Mouse (Mus musculus): Measurements from ENCODE around the gene Nos2. TPM values are rescaled to one million over a fixed set of nuclear protein-coding genes. Genes with fewer than 3 reads are reported as not detected.

The Nos2 gene
- polyA plus RNA-seq, 1 experiment from 2014 or later = 0.92 TPM

GRCm38 (mm10) chr11:78973381-78974150, 53.0 kb downstream of the Nos2 start:
- Histone ChIP-seq H3K36me3 (ENCODE audit: insufficient read depth, low read length) (peaks cover 3% of the 10 kb centered on the region; the same call in 1 of the 2 replicates), H3K4me3 (replicated peaks; ENCODE audit: low read depth, low read length) (no peak overlapping the region), H3K9me3 (replicated peaks; ENCODE audit: low read length) (no peaks in the 10 kb centered on the region), H3K27me3 (ENCODE audit: insufficient read depth, low read length) (no peaks in the 10 kb centered on the region), H3K9ac (ENCODE audit: low read depth, low read length) (no peak overlapping the region), H3K4me1 (replicated peaks; ENCODE audit: insufficient read depth, low read length) (no peaks in the 10 kb centered on the region), H3K27ac (no peak overlapping the region), H3K4me2 (ENCODE audit: low read length) (no peak overlapping the region)
- ATAC-seq (replicated peaks; ENCODE audit: low FRiP score, low read depth) = no peak
- no peak for TF ChIP-seq CTCF (IDR thresholded peaks at IDR 0.05; ENCODE audit: low read depth)
- DNase-seq (ENCODE audit: low spot score) = peak; percentile 63
- 64% methylated on average over 17 of the region's 17 CpGs for WGBS

- Histone ChIP-seq H3K4me3 (replicated peaks; ENCODE audit: low read depth, low read length) (no peak overlapping the region), H3K9ac (ENCODE audit: low read depth, low read length) (no peak overlapping the region), H3K36me3 (ENCODE audit: insufficient read depth, low read length) (no peaks in the 10 kb centered on the region; the same call in 1 of the 2 replicates), H3K9me3 (replicated peaks; ENCODE audit: low read length) (no peaks in the 10 kb centered on the region), H3K4me1 (replicated peaks; ENCODE audit: insufficient read depth, low read length) (no peaks in the 10 kb centered on the region), H3K27me3 (ENCODE audit: insufficient read depth, low read length) (no peaks in the 10 kb centered on the region), H3K4me2 (ENCODE audit: low read length) (no peak overlapping the region), H3K27ac (no peak overlapping the region)
- no peak for DNase-seq (ENCODE audit: low spot score)
- 86% methylated on average over 8 of the region's 8 CpGs for WGBS
- no peak for ATAC-seq (replicated peaks; ENCODE audit: low FRiP score, low read depth)
- no peak for TF ChIP-seq CTCF (IDR thresholded peaks at IDR 0.05; ENCODE audit: low read depth)
These were observed 56.3 kb downstream of the Nos2 start for GRCm38 (mm10) chr11:78976731-78977510.

- Histone ChIP-seq H3K9ac (ENCODE audit: low read depth, low read length) (no peak overlapping the region), H3K4me1 (replicated peaks; ENCODE audit: insufficient read depth, low read length) (no peaks in the 10 kb centered on the region), H3K4me2 (ENCODE audit: low read length) (no peak overlapping the region), H3K4me3 (replicated peaks; ENCODE audit: low read depth, low read length) (no peak overlapping the region), H3K9me3 (replicated peaks; ENCODE audit: low read length) (no peaks in the 10 kb centered on the region), H3K36me3 (ENCODE audit: insufficient read depth, low read length) (no peaks in the 10 kb centered on the region; the same call in 1 of the 2 replicates), H3K27ac (no peak overlapping the region), H3K27me3 (ENCODE audit: insufficient read depth, low read length) (no peaks in the 10 kb centered on the region)
- DNase-seq (ENCODE audit: low spot score) (no peak), ATAC-seq (replicated peaks; ENCODE audit: low FRiP score, low read depth) (no peak)
- TF ChIP-seq CTCF (IDR thresholded peaks at IDR 0.05; ENCODE audit: low read depth) = no peak
- WGBS = 85% methylated on average over 12 of the region's 12 CpGs
These were observed 57.8 kb downstream of the Nos2 start for GRCm38 (mm10) chr11:78978176-78979019.

- no peaks in the 10 kb centered on the region for H3K4me1 ChIP-seq (replicated peaks; ENCODE audit: insufficient read depth, low read length)
- H3K9me3 ChIP-seq (replicated peaks; ENCODE audit: low read length) = no peaks in the 10 kb centered on the region
- H3K27ac ChIP-seq = no peak overlapping the region
- WGBS = 73% methylated on average over 4 of the region's 4 CpGs
- H3K27me3 ChIP-seq (ENCODE audit: insufficient read depth, low read length) = no peaks in the 10 kb centered on the region
- TF ChIP-seq CTCF (IDR thresholded peaks at IDR 0.05; ENCODE audit: low read depth) = no peak
- no peak for ATAC-seq (replicated peaks; ENCODE audit: low FRiP score, low read depth)
- H3K36me3 ChIP-seq (ENCODE audit: insufficient read depth, low read length) = no peaks in the 10 kb centered on the region; the same call in 1 of the 2 replicates
- 0 out of 2 replicates have a peak overlapping the region, but pooled peaks have one; percentile 2 for H3K9ac ChIP-seq (ENCODE audit: low read depth, low read length)
- H3K4me2 ChIP-seq (ENCODE audit: low read length) = no peak overlapping the region
- no peak overlapping the region for H3K4me3 ChIP-seq (replicated peaks; ENCODE audit: low read depth, low read length)
- DNase-seq (ENCODE audit: low spot score) = no peak
These were observed 59.6 kb downstream of the Nos2 start for GRCm38 (mm10) chr11:78980083-78980634.

- ATAC-seq (replicated peaks; ENCODE audit: low FRiP score, low read depth) (no peak), DNase-seq (ENCODE audit: low spot score) (no peak)
- H3K4me1 ChIP-seq (replicated peaks; ENCODE audit: insufficient read depth, low read length) = no peaks in the 10 kb centered on the region
- no peak overlapping the region for H3K27ac ChIP-seq
- H3K9me3 ChIP-seq (replicated peaks; ENCODE audit: low read length) = no peaks in the 10 kb centered on the region
- H3K27me3 ChIP-seq (ENCODE audit: insufficient read depth, low read length) = no peaks in the 10 kb centered on the region
- H3K9ac ChIP-seq (ENCODE audit: low read depth, low read length) = no peak overlapping the region
- no peak overlapping the region for H3K4me3 ChIP-seq (replicated peaks; ENCODE audit: low read depth, low read length)
- no peak for TF ChIP-seq CTCF (IDR thresholded peaks at IDR 0.05; ENCODE audit: low read depth)
- no peaks in the 10 kb centered on the region for H3K36me3 ChIP-seq (ENCODE audit: insufficient read depth, low read length)
- no peak overlapping the region for H3K4me2 ChIP-seq (ENCODE audit: low read length)
- WGBS = 62% methylated on average over 2 of the region's 2 CpGs
These were observed 61.5 kb downstream of the Nos2 start for GRCm38 (mm10) chr11:78982042-78982441.

Data from kidney, postnatal 0 days (tissue).